Mouse (Mus musculus): Measurements from ENCODE around the gene Ndrg2.
A peak's percentile ranks its signal among the peaks of the same experiment; 100 is the strongest.
"Not testable (repeated sequence)": the region's sequence is repeated elsewhere in the genome, so short reads cannot be mapped to it uniquely, and the experiment has no call there.

Ndrg2 gene

GRCm38 (mm10) chr14:51863603-51864002, 50.4 kb downstream of the Ndrg2 start:
- peak; percentile 22 to 33 for DNase-seq

DNA sequence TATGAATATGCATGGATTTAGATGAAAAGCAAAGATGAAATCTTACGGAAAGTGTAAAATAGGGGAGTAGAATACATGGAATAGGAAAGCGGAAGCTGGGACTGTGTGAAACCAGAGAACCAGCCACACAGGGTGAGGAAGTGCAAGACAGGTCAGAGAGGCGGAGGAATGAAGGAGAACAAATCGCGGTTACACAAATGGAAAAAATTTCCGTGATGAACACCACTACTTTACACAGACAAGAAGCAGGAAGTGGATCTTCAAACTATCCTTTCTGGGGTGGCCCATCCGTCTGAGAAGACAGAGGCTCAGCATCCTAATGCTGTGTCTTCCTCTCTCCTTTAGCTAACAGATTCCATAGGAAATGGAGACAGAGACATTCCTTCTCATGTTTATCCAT, 58.7 kb downstream of the Ndrg2 start:
- DNase-seq: not testable (repeated sequence)

Data from cerebellum, postnatal 14 days (tissue).